Mouse (Mus musculus): ENCODE measurements around the gene Ror1.

Ror1 gene

GRCm38 (mm10) chr4:100114148-100114547, 18.6 kb downstream of the Ror1 start:
- no peak for ATAC-seq (ENCODE audit: insufficient number of reproducible peaks, low FRiP score, low TSS enrichment)

DNA sequence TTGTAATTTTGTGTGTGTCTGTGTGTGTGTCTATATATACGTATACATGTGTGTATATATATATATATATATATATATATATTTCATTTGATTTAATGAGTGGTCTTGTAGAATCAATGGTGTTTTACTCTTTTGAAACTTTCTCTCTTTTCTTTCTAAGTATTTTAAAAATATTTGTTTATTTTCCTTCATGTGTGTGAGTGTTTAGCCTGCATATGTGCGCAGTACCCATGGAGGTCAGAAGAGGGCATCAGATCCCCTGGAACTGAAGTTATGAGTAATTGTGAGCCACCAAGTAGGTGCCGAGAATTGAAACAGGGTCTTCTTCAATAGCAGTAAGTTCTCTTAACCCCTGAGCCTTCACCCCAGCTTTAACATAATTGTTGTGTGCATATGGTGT, 20.8 kb downstream of the Ror1 start:
- ATAC-seq (ENCODE audit: insufficient number of reproducible peaks, low FRiP score, low TSS enrichment): no peak

DNA sequence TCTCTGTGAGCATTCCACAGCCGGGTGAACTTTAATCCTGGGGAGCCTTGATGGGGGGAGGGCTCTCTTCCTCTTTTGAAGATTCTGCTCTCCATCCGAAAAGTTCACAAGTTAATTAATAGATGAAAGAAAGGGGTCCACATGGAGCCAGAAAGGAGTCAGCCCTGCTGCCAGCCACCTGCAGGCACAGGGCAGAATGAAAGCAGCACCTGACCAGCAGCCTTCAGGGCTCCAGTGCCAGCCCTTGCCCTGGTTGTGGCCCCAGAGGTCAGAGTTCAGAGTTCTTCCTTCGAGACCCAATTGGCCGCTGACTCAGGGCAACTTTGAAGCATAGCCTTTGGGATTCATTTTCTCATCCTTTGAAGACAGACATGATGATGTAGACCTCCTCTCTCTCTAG, 23.1 kb downstream of the Ror1 start:
- no peak for ATAC-seq (ENCODE audit: insufficient number of reproducible peaks, low FRiP score, low TSS enrichment)

DNA sequence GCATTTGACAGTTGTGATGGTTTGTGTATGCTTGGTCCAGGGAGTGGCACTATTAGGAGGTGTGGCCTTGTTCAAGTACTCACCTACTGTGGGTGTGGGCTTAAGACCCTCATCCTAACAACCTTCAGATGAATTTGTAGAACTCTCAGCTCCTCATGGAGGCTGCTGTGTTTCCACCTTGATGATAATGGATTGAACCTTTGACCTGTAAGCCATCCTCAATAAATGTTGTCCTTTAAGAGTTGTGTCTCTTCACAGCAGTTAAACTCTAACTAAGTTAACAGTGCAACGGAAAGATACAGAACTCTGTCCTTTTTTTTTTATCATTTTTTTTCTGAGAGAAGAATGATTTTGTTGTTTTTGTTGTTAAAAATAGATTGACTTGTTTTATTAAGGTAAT, 23.8 kb downstream of the Ror1 start:
- ATAC-seq (ENCODE audit: insufficient number of reproducible peaks, low FRiP score, low TSS enrichment): no peak

DNA sequence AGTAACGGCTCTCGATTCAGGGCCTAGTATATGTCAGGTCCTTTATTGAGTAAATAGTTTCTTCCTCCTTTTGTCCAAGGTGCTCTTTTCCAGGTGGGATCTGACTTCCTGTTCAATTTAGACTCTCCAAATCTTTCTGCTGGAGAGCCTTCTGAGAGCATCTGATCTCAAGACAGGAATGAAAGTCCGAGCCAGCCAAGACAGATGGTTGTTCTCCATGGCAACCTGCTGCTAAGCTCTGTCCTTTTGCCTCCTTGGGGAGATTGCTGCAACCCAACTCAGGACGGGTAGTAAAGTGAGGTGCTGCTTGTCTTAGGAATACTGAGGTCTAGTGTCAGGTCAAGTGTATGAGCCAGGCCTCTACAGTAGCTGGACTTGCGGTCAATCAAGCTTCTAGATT, 25.0 kb downstream of the Ror1 start:
- peak; percentile 50 for ATAC-seq (ENCODE audit: insufficient number of reproducible peaks, low FRiP score, low TSS enrichment)

DNA sequence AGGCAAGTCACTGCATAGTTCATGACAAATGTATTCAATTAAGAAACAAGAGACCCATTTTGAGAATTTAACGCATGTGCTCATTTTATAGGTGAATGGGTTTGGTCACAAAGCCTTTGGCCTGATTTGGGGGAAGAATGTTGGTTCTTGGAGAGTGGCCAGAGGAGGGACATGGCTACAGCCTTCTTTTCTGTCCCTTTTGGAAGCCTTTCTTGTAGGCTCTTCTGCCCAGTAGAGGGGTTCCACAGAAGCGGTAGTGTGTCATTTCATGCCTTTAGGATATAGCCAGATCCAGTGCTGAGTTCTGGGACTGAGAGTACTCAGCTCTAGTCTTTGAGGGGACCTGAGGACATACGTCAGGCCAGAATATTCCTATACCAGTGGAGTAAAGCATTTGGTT, 26.8 kb downstream of the Ror1 start:
- ATAC-seq (ENCODE audit: insufficient number of reproducible peaks, low FRiP score, low TSS enrichment): no peak

DNA sequence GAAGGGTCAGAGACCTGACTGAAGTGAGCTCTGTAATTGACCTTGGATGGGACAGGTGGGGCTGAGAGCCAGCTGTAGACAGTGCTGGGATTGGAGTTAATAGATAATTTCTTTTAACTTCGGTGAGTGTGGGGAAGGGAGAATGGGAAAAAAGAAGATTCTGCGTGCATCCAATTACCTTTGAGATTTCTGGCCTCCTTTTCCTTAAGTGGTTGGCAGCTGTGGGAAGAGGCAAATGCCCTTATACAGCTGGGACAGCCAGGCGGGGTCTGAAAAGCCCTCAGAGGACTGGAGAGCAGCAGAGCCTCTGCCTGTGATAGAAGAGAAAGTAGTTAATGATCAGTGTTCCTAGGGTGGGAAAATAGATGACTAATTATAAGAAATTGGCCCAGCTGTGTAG, 27.9 kb downstream of the Ror1 start:
- no peak for ATAC-seq (ENCODE audit: insufficient number of reproducible peaks, low FRiP score, low TSS enrichment)

GRCm38 (mm10) chr4:100124056-100124455, 28.5 kb downstream of the Ror1 start:
- no peak for ATAC-seq (ENCODE audit: insufficient number of reproducible peaks, low FRiP score, low TSS enrichment)

DNA sequence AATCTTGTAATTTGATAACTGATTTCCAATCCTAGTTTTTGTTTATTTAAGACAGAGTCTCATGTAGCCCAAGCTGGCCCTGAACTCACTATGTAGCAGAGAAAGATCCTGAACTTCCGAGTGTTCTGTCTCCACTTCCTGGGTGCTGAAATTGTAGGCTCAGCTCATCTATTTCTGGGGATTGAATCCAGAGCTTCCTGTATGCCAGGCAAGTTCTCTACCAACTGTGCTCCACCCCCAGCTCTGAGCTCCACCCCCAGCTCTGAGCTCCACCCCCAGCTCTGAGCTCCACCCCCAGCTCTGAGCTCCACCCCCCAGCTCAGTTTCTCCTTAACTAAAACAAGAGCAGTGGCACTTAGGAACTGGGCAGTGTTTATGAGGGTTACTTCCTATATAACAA, 29.3 kb downstream of the Ror1 start:
- no peak for ATAC-seq (ENCODE audit: insufficient number of reproducible peaks, low FRiP score, low TSS enrichment)

DNA sequence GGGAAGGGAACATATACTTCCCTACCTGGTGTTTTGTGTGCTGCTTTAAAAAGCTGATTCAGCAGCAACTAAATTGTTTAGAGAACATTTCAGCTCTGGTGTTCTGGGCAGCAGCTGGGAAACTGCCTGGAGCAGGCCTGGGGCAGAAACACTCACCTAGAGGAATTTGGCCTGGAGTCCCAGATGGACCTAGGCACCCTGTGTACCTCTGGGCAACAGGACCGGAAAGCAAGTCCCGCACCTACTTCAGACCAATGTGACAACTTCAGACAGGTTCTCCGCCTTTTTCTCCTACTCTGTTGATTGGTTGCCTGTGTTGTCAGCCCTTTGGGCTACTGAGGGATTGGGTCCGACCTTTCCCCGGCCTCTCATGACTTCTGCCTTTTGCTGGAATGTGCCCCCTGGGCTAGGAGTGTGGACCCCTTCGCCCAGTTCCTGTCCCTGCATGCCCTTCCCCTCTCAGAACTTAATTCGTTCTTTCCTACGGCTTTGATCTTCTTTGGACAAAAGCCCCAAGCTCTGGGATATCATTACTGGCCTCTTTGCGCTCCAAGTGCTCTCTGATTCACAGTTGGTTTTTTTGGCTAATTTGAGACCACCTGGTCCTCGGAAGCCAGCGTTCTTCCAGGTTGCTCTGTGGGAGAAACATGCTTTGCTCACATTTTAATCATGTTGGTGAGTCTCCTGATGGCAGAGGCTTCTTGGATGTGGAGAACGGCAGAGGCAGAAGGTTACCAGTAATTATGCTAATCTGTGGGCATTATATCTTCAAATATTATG, 31.1 kb downstream of the Ror1 start:
- ATAC-seq (ENCODE audit: insufficient number of reproducible peaks, low FRiP score, low TSS enrichment): no peak; the same call in 1 of the 2 replicates

DNA sequence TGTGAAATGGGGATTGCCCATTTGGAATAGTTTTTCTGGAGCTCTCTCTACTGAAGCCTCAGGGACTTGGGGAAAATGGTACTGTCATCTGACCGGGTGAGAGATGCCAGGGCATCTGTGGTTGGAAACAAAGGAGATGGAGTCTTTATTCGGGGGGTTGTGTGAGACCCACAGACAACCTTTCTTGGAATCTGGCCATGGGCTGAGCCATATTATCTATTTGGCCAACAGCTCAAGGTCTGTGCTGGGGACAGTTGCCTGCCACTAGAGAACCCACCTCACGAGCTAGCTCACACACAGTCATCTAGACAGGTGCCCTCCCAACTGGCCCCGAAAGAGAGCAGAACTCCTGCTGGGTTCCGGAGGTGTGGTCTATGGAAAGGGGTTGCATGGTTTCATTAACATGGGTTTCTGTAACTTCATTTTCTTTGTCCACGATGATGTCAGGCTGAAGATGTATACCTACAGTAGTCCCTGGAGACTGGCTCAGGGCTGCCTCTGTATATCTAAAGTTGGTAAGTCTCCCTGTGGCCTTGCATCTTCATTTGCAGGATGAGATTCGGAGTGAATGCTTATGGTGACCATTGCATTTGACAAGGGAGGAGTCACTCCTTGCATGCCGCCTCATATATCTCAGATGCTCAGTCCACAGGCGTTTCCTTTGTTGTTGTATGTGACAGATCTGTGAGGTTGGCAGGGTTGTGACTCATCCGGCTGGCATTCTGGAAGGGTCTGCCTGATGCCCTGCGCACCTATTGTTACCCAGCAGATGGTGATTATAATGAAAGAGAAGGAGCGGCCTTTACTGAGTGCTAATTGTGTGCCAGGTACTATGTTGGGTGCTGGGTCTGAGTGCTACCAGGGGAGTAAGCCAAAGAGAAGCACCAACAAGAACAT, 32.7 kb downstream of the Ror1 start:
- ATAC-seq (ENCODE audit: insufficient number of reproducible peaks, low FRiP score, low TSS enrichment): peak; percentile 65

- no peak for ATAC-seq (ENCODE audit: insufficient number of reproducible peaks, low FRiP score, low TSS enrichment)
Observed at GRCm38 (mm10) chr4:100129201-100129600, 33.6 kb downstream of the Ror1 start.

- no peak for ATAC-seq (ENCODE audit: insufficient number of reproducible peaks, low FRiP score, low TSS enrichment)
Observed at GRCm38 (mm10) chr4:100130771-100131475, 35.3 kb downstream of the Ror1 start.

- ATAC-seq (ENCODE audit: insufficient number of reproducible peaks, low FRiP score, low TSS enrichment): no peak
Observed at GRCm38 (mm10) chr4:100131488-100131887, 35.9 kb downstream of the Ror1 start.

DNA sequence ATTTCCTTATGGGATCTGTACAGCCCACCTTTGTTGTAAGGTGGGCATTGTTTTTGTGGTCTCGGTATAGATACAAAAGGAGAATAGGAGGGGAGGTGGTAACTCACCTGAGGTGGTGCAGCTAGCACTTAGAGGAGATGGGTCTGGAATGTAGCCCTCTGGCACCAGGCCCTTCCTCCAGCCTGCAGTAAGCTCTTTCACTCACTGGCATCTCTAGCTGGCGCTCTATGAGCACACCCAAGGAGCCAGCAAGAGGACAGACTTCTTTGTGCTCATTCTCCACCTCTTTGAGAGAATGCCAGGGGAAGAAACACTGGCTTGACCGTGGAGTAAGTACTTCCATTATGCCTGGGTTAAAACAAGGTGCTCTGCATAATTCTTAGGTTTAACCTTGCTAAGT, 36.7 kb downstream of the Ror1 start:
- no peak for ATAC-seq (ENCODE audit: insufficient number of reproducible peaks, low FRiP score, low TSS enrichment)

DNA sequence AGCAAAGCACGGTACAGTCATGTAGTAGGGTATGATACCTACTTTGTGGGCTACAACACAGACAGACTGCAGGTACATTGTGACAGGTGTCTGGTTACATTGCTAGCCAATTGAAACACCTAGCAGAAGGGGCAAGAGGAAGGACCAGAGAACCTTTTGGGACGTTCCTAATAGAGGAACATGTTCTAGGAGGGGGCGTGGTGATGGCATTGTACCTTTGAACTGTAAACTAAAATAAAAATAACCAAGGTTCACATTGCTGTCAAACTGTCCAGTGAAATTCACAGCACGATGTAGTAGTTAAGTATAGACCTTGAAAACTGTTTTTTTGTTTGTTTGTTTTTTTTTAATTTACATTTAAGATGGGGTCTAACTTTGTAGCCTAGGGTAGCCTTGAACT, 40.5 kb downstream of the Ror1 start:
- ATAC-seq (ENCODE audit: insufficient number of reproducible peaks, low FRiP score, low TSS enrichment): no peak

- ATAC-seq (ENCODE audit: insufficient number of reproducible peaks, low FRiP score, low TSS enrichment): no peak
Observed at GRCm38 (mm10) chr4:100137102-100137835, 41.7 kb downstream of the Ror1 start.

DNA sequence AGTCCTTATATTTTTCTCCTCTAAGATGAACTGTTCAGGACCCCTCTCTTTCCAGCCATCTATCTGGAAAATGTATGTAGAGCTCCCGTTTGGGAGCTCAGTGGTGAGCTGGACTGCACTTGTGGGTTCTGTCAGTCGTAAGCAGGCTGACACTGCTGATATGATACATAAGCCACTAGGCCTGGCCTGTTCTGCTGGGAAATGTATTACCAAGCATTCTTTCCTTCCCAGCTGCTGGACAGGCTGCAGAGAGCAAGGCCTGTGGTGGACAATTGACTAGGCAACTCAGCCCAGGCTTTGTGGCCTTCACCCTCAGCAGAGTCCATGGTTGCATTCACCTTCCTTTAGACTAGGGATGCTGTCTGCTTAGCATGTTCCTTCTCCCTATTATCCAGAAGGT, 46.0 kb downstream of the Ror1 start:
- ATAC-seq (ENCODE audit: insufficient number of reproducible peaks, low FRiP score, low TSS enrichment): no peak

GRCm38 (mm10) chr4:100144744-100145143, 49.2 kb downstream of the Ror1 start:
- no peak for ATAC-seq (ENCODE audit: insufficient number of reproducible peaks, low FRiP score, low TSS enrichment)

- no peak for ATAC-seq (ENCODE audit: insufficient number of reproducible peaks, low FRiP score, low TSS enrichment)
Observed at GRCm38 (mm10) chr4:100150797-100151196, 55.2 kb downstream of the Ror1 start.

Data from cerebellum, adult (tissue).